Mouse (Mus musculus): Measurements from ENCODE around the gene Pkp4. TPM values are rescaled to one million over a fixed set of nuclear protein-coding genes. Genes with fewer than 3 reads are reported as not detected.

The Pkp4 gene
- polyA plus RNA-seq, 1 experiment from 2014 or later: 7.7 TPM

- no peak for ATAC-seq
- TF ChIP-seq EP300 (IDR thresholded peaks at IDR 0.05; ENCODE audit: low read depth) (no peak), CTCF (IDR thresholded peaks at IDR 0.05; ENCODE audit: low read depth) (no peak)
- H3K36me3 ChIP-seq (replicated peaks; ENCODE audit: insufficient read depth, low read length): no peaks in the 10 kb centered on the region; the same call in 1 of the 2 replicates
Observed at GRCm38 (mm10) chr2:59229250-59229895, 68.7 kb downstream of the Pkp4 start.

GRCm38 (mm10) chr2:59230656-59231055 lies 70.0 kb downstream of the Pkp4 start:
- Histone ChIP-seq H3K36me3 (replicated peaks; ENCODE audit: insufficient read depth, low read length) (no peaks in the 10 kb centered on the region; the same call in 1 of the 2 replicates), H3K27me3 (ENCODE audit: insufficient read depth, low read length) (no peaks in the 10 kb centered on the region), H3K4me3 (ENCODE audit: low read depth, low read length) (no peak overlapping the region), H3K9me3 (ENCODE audit: low read length) (no peaks in the 10 kb centered on the region), H3K27ac (ENCODE audit: low read depth) (no peak overlapping the region), H3K4me2 (ENCODE audit: low read depth, low read length) (no peak overlapping the region), H3K4me1 (ENCODE audit: insufficient read depth) (peaks cover 10% of the 10 kb centered on the region), H3K9ac (replicated peaks) (no peak overlapping the region)
- no peak for TF ChIP-seq CTCF (IDR thresholded peaks at IDR 0.05; ENCODE audit: low read depth)
- no peak for TF ChIP-seq EP300 (IDR thresholded peaks at IDR 0.05; ENCODE audit: low read depth)
- DNase-seq: peak; percentile 35
- WGBS (ENCODE audit: insufficient replicate concordance): 61% methylated on average over 9 of the region's 9 CpGs
- peak; percentile 51; the same call in 1 of the 2 replicates for ATAC-seq

More at GRCm38 (mm10) chr2:59229250-59229895, 68.7 kb downstream of the Pkp4 start:
- H3K9me3 ChIP-seq (ENCODE audit: low read length): no peaks in the 10 kb centered on the region
- no peak overlapping the region for H3K4me2 ChIP-seq (ENCODE audit: low read depth, low read length)
- no peak overlapping the region for H3K9ac ChIP-seq (replicated peaks)
- no peak overlapping the region for H3K27ac ChIP-seq (ENCODE audit: low read depth)
- no peak overlapping the region for H3K4me3 ChIP-seq (ENCODE audit: low read depth, low read length)
- WGBS (ENCODE audit: insufficient replicate concordance): 85% methylated on average over 11 of the region's 11 CpGs
- no peak for DNase-seq
- peaks cover 10% of the 10 kb centered on the region for H3K4me1 ChIP-seq (ENCODE audit: insufficient read depth)
- H3K27me3 ChIP-seq (ENCODE audit: insufficient read depth, low read length): no peaks in the 10 kb centered on the region

- no peaks in the 10 kb centered on the region; the same call in 1 of the 2 replicates for H3K36me3 ChIP-seq (replicated peaks; ENCODE audit: insufficient read depth, low read length)
- no peaks in the 10 kb centered on the region for H3K9me3 ChIP-seq (ENCODE audit: low read length)
- TF ChIP-seq EP300 (IDR thresholded peaks at IDR 0.05; ENCODE audit: low read depth) (no peak), CTCF (IDR thresholded peaks at IDR 0.05; ENCODE audit: low read depth) (no peak)
- no peak overlapping the region for H3K4me3 ChIP-seq (ENCODE audit: low read depth, low read length)
- no peak overlapping the region for H3K4me2 ChIP-seq (ENCODE audit: low read depth, low read length)
- no peak overlapping the region for H3K27ac ChIP-seq (ENCODE audit: low read depth)
- no peaks in the 10 kb centered on the region for H3K27me3 ChIP-seq (ENCODE audit: insufficient read depth, low read length)
- H3K9ac ChIP-seq (replicated peaks): no peak overlapping the region
- DNase-seq (no peak), ATAC-seq (peak; percentile 30; the same call in 1 of the 2 replicates)
- peaks cover 9% of the 10 kb centered on the region for H3K4me1 ChIP-seq (ENCODE audit: insufficient read depth)
- WGBS (ENCODE audit: insufficient replicate concordance): 45% methylated on average over 5 of the region's 5 CpGs
Observed at GRCm38 (mm10) chr2:59231514-59231913, 70.9 kb downstream of the Pkp4 start.

GRCm38 (mm10) chr2:59233294-59233923 lies 72.8 kb downstream of the Pkp4 start:
- H3K4me1 ChIP-seq (ENCODE audit: insufficient read depth): no peaks in the 10 kb centered on the region; the same call in 1 of the 2 replicates
- DNase-seq (no peak), ATAC-seq (no peak)
- no peak overlapping the region for H3K27ac ChIP-seq (ENCODE audit: low read depth)
- no peaks in the 10 kb centered on the region; the same call in 1 of the 2 replicates for H3K36me3 ChIP-seq (replicated peaks; ENCODE audit: insufficient read depth, low read length)
- H3K9me3 ChIP-seq (ENCODE audit: low read length): peaks cover under 1% of the 10 kb centered on the region; the same call in 1 of the 2 replicates
- no peak overlapping the region for H3K4me2 ChIP-seq (ENCODE audit: low read depth, low read length)
- no peaks in the 10 kb centered on the region for H3K27me3 ChIP-seq (ENCODE audit: insufficient read depth, low read length)
- 86% methylated on average over 13 of the region's 13 CpGs for WGBS (ENCODE audit: insufficient replicate concordance)
- no peak for TF ChIP-seq EP300 (IDR thresholded peaks at IDR 0.05; ENCODE audit: low read depth)
- no peak overlapping the region for H3K9ac ChIP-seq (replicated peaks)
- H3K4me3 ChIP-seq (ENCODE audit: low read depth, low read length): no peak overlapping the region

- H3K36me3 ChIP-seq (replicated peaks; ENCODE audit: insufficient read depth, low read length): no peaks in the 10 kb centered on the region; the same call in 1 of the 2 replicates
- H3K4me3 ChIP-seq (ENCODE audit: low read depth, low read length): no peak overlapping the region
- peak; percentile 54; the same call in 1 of the 2 replicates for ATAC-seq
- no peak overlapping the region for H3K27ac ChIP-seq (ENCODE audit: low read depth)
- WGBS (ENCODE audit: insufficient replicate concordance): 71% methylated on average over 5 of the region's 5 CpGs
- H3K4me2 ChIP-seq (ENCODE audit: low read depth, low read length): no peak overlapping the region
- no peak for DNase-seq
- peaks cover 2% of the 10 kb centered on the region; the same call in 1 of the 2 replicates for H3K9me3 ChIP-seq (ENCODE audit: low read length)
- TF ChIP-seq CTCF (IDR thresholded peaks at IDR 0.05; ENCODE audit: low read depth) (no peak), EP300 (IDR thresholded peaks at IDR 0.05; ENCODE audit: low read depth) (no peak)
- H3K4me1 ChIP-seq (ENCODE audit: insufficient read depth): no peaks in the 10 kb centered on the region; the same call in 1 of the 2 replicates
- no peaks in the 10 kb centered on the region for H3K27me3 ChIP-seq (ENCODE audit: insufficient read depth, low read length)
- H3K9ac ChIP-seq (replicated peaks): no peak overlapping the region
Observed at GRCm38 (mm10) chr2:59233936-59234335, 73.3 kb downstream of the Pkp4 start.

GRCm38 (mm10) chr2:59234537-59234936 lies 73.9 kb downstream of the Pkp4 start:
- peaks cover 2% of the 10 kb centered on the region; the same call in 1 of the 2 replicates for H3K9me3 ChIP-seq (ENCODE audit: low read length)
- no peak for ATAC-seq
- no peak for DNase-seq

More at GRCm38 (mm10) chr2:59234537-59234936, 73.9 kb downstream of the Pkp4 start:
- Histone ChIP-seq H3K27me3 (ENCODE audit: insufficient read depth, low read length) (no peaks in the 10 kb centered on the region), H3K4me1 (ENCODE audit: insufficient read depth) (no peaks in the 10 kb centered on the region; the same call in 1 of the 2 replicates), H3K4me3 (ENCODE audit: low read depth, low read length) (no peak overlapping the region), H3K27ac (ENCODE audit: low read depth) (no peak overlapping the region; the same call in 1 of the 2 replicates), H3K4me2 (ENCODE audit: low read depth, low read length) (no peak overlapping the region), H3K9ac (replicated peaks) (no peak overlapping the region), H3K36me3 (replicated peaks; ENCODE audit: insufficient read depth, low read length) (no peaks in the 10 kb centered on the region; the same call in 1 of the 2 replicates)
- TF ChIP-seq CTCF (IDR thresholded peaks at IDR 0.05; ENCODE audit: low read depth) (no peak), EP300 (IDR thresholded peaks at IDR 0.05; ENCODE audit: low read depth) (no peak)
- 80% methylated on average over 5 of the region's 5 CpGs for WGBS (ENCODE audit: insufficient replicate concordance)

All from liver, postnatal 0 days (tissue).